Mouse (Mus musculus): ENCODE results near the gene Zbtb20.

GRCm38 (mm10) chr16:42910716-42911115 is 35.0 kb downstream of the Zbtb20 start:
- TF ChIP-seq CTCF (IDR thresholded peaks at IDR 0.05; ENCODE audit: control insufficient read depth, insufficient read depth, low read length) (no peak), POLR2A (IDR thresholded peaks at IDR 0.05; ENCODE audit: borderline replicate concordance, control insufficient read depth, low read depth, low read length) (no peak)

Data from bone marrow, adult 2 months (tissue).